Mouse (Mus musculus) testis, postnatal 14 days (tissue): ENCODE results near the gene Mfsd4b1.
"Not testable (repeated sequence)": the region's sequence is repeated elsewhere in the genome, so short reads cannot be mapped to it uniquely, and the experiment has no call there.

ENCODE experiments used
- DNase-seq: peaks from one replicate; pipeline ENCODE4 v3.0.0; 2021; ENCODE audit warnings: low spot score

Gene Mfsd4b1

GRCm38 (mm10) chr10:40034956-40035355 is 9.9 kb upstream of the Mfsd4b1 start:
- DNase-seq, result no peak

GRCm38 (mm10) chr10:40032897-40033296 is 7.8 kb upstream of the Mfsd4b1 start:
- DNase-seq, result no peak

- DNase-seq, result no peak
Observed at GRCm38 (mm10) chr10:40030716-40031115, 5.6 kb upstream of the Mfsd4b1 start.

- no peak for DNase-seq
Observed at GRCm38 (mm10) chr10:40029610-40030009, 4.5 kb upstream of the Mfsd4b1 start.

- DNase-seq, result no peak
Observed at GRCm38 (mm10) chr10:40028091-40028490, 3.0 kb upstream of the Mfsd4b1 start.

GRCm38 (mm10) chr10:40026546-40026945 is 1.5 kb upstream of the Mfsd4b1 start:
- DNase-seq, result no peak

GRCm38 (mm10) chr10:40025560-40025959 is 492 bp upstream of the Mfsd4b1 start:
- no peak for DNase-seq

GRCm38 (mm10) chr10:40020401-40020800 is 4.7 kb downstream of the Mfsd4b1 start:
- no peak for DNase-seq

GRCm38 (mm10) chr10:40019492-40019891 is 5.6 kb downstream of the Mfsd4b1 start:
- no peak for DNase-seq

- no peak for DNase-seq
Observed at GRCm38 (mm10) chr10:40018261-40018860, 6.7 kb downstream of the Mfsd4b1 start.

- DNase-seq, result no peak
Observed at GRCm38 (mm10) chr10:40009591-40009990, 15.5 kb downstream of the Mfsd4b1 start.

GRCm38 (mm10) chr10:40008847-40009246 is 16.2 kb downstream of the Mfsd4b1 start:
- not testable (repeated sequence) for DNase-seq

- no peak for DNase-seq
Observed at GRCm38 (mm10) chr10:40007953-40008352, 17.1 kb downstream of the Mfsd4b1 start.

- DNase-seq, result no peak
Observed at GRCm38 (mm10) chr10:40006963-40007362, 18.1 kb downstream of the Mfsd4b1 start.

- DNase-seq, result no peak
Observed at GRCm38 (mm10) chr10:40000746-40001145, 24.3 kb downstream of the Mfsd4b1 start.

GRCm38 (mm10) chr10:39991155-39991554 is 33.9 kb downstream of the Mfsd4b1 start:
- no peak for DNase-seq

- no peak for DNase-seq
Observed at GRCm38 (mm10) chr10:39986466-39986865, 38.6 kb downstream of the Mfsd4b1 start, which contains the start of gene Mfsd4b5. Mfsd4b5 (minus strand) TSS chr10:39986646.

GRCm38 (mm10) chr10:39982604-39983003 is 42.5 kb downstream of the Mfsd4b1 start:
- DNase-seq, result no peak

- no peak for DNase-seq
Observed at GRCm38 (mm10) chr10:39978231-39978630, 46.8 kb downstream of the Mfsd4b1 start.

GRCm38 (mm10) chr10:39977346-39977745 is 47.7 kb downstream of the Mfsd4b1 start:
- no peak for DNase-seq

GRCm38 (mm10) chr10:39975771-39976170 is 49.3 kb downstream of the Mfsd4b1 start:
- no peak for DNase-seq

- DNase-seq, result no peak
Observed at GRCm38 (mm10) chr10:39974982-39975381, 50.1 kb downstream of the Mfsd4b1 start.

GRCm38 (mm10) chr10:39967512-39967911 is 57.6 kb downstream of the Mfsd4b1 start:
- no peak for DNase-seq

GRCm38 (mm10) chr10:39961906-39962305 is 63.2 kb downstream of the Mfsd4b1 start:
- DNase-seq, result no peak
